Mouse (Mus musculus) central nervous system, embryonic 14 days (tissue): ENCODE measurements around the gene Fbll1. TPM values are rescaled to one million over a fixed set of nuclear protein-coding genes. Genes with fewer than 3 reads are reported as not detected.

Experiments
- polyA plus RNA-seq: library from polyadenylated mRNA; depleted of rRNA; stranded (reverse); fragments of >200 nt; gene quantifications from 2 replicates; pipeline ENCODE4 v1.2.3, GENCODE M21; 2012; rRNA removed

Fbll1 gene
- polyA plus RNA-seq, result 58.7 and 66.2 TPM in 2 replicates

DNA sequence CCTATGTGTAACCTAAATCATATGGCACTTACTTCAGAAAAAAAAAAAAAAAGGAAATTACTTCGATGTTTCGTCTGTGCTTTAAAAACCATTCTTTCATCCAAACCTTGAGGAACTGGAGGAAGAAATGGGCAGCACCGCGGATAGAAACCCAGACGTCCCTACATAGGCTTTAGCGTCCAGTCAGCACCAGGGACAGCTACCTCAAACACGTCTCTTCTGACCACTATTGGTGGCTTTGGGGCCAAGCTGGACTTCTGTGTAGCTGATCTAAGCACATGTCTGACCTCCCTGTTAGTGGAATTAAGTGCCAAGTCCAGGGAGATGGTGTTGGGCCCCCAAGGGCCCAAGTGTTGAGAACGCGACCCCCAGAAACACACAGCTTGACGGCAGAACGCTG is at the start of gene Fbll1:
TSS of gene Fbll1 (minus strand) at position 11 of the 400 bp plus-strand sequence.

DNA sequence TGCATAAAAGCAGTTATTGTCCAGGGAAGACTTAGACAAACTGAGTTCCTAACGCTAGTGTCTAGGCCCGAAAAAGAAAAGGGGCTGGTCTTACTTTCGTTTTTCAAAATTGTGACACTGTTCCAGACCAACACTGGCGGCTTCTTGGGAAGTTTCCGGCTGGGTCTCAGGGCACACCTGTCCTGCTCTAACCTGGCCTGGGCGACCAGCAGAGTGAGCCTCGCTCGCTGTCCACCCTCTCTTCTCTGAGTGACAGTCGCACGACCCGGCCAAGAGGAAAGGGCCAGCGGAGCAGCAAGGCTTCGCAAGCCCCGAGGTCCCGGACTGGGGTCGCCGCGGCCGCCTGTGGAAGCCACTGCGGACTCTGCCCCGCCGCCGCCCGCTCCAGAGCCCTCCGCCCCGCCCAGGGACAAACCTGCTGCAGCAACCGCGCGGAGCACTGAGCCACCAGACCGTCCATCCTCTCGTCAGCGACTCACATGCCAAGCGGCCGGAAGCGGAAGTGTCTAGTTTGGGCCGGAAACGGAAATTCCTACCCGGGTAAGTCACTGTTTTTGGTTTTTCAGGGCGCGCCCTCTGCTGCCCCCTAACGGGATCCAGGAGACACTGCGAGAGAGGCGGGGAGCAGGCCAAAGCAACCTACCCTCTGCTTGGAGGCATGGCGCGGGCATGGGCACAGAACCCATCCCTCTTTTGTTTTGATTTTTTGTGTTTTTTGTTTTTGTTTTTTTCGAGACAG is 35.5 kb upstream of the Fbll1 start, which contains the start of gene Rars:
TSS of gene Rars (minus strand) at position 485 of the 739 bp plus-strand sequence.

DNA sequence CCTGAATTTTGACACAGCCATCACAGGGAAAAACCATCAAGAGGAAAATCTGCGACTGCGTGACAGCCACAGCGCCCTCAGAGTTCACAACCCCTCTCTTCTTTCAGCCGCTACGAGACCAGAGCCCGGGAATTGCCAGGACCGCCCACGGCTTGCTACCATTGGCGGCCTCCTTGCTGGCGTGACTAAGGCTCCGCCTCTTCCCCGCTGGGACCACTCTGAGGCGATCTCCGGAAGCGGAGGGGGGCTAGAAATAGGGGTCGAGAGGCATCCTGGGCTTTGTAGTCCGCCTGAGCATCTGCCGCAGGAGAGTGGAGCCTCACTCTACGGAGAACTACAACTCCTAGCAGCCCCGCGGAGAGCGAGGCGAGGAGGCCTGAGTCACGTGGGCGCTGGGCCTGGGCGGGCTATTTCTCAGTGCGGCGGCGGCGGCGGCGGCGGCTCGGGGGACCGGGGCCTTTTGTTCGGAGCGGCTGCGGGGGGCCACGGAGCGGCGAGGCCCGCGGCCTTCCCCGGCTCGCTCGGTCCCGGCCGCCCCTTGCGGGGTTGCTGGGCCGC is 29.4 kb downstream of the Fbll1 start, which contains the start of gene Pank3:
TSS of gene Pank3 (plus strand) at position 297 of the 558 bp plus-strand sequence.

Other genes with a start within 250 kb of the Fbll1 start
- 27.4 and 32.7 TPM in 2 replicates for gene Pank3, start 29.4 kb downstream of the Fbll1 start, polyA plus RNA-seq
- gene Rars, start 35.6 kb upstream of the Fbll1 start, polyA plus RNA-seq, result 66.1 and 71.3 TPM in 2 replicates
- 34.0 and 47.2 TPM in 2 replicates for gene Wwc1, start 181.6 kb upstream of the Fbll1 start, polyA plus RNA-seq